Mouse (Mus musculus): ENCODE data around the gene Coro2b. TPM values are rescaled to one million over a fixed set of nuclear protein-coding genes. Genes with fewer than 3 reads are reported as not detected.

Coro2b gene
- polyA plus RNA-seq, 1 experiment from 2014 or later = 6.3 TPM

- H3K27me3 ChIP-seq (ENCODE audit: insufficient read depth, poor library complexity, severe bottlenecking) = peaks cover 79% of the 10 kb centered on the region
- 3% methylated on average over 29 of the region's 29 CpGs for WGBS
- no peaks in the 10 kb centered on the region for H3K36me3 ChIP-seq
- peaks cover 41% of the 10 kb centered on the region for H3K4me1 ChIP-seq
- H3K27ac ChIP-seq = peak overlapping the region; percentile 88
- no peak for DNase-seq (ENCODE audit: low spot score)
- H3K4me3 ChIP-seq = peak overlapping the region; percentile 73
- H3K9me3 ChIP-seq = no peaks in the 10 kb centered on the region
Measured at GRCm38 (mm10) chr9:62536119-62536654, 657 bp downstream of the Coro2b start.

- no peak for DNase-seq (ENCODE audit: low spot score)
- Histone ChIP-seq H3K27ac (0 out of 2 replicates have a peak overlapping the region, but pooled peaks have one; percentile 13), H3K4me3 (peak overlapping the region; percentile 73), H3K27me3 (ENCODE audit: insufficient read depth, poor library complexity, severe bottlenecking) (peaks cover 72% of the 10 kb centered on the region), H3K9me3 (no peaks in the 10 kb centered on the region), H3K4me1 (peaks cover 44% of the 10 kb centered on the region), H3K36me3 (no peaks in the 10 kb centered on the region)
- WGBS = 80% methylated on average over 8 of the region's 8 CpGs
Measured at GRCm38 (mm10) chr9:62535566-62535965, 1.3 kb downstream of the Coro2b start.

GRCm38 (mm10) chr9:62534691-62535090 is 2.2 kb downstream of the Coro2b start:
- Histone ChIP-seq H3K4me3 (no peak overlapping the region), H3K4me1 (peaks cover 51% of the 10 kb centered on the region), H3K27ac (no peak overlapping the region), H3K9me3 (no peaks in the 10 kb centered on the region), H3K27me3 (ENCODE audit: insufficient read depth, poor library complexity, severe bottlenecking) (peaks cover 66% of the 10 kb centered on the region), H3K36me3 (no peaks in the 10 kb centered on the region)
- no peak for DNase-seq (ENCODE audit: low spot score)
- WGBS = 87% methylated on average over 7 of the region's 7 CpGs

GRCm38 (mm10) chr9:62534158-62534557 is 2.7 kb downstream of the Coro2b start:
- no peak for DNase-seq (ENCODE audit: low spot score)
- 82% methylated on average over 2 of the region's 2 CpGs for WGBS
- H3K4me1 ChIP-seq = peaks cover 53% of the 10 kb centered on the region

GRCm38 (mm10) chr9:62532876-62533275 is 4.0 kb downstream of the Coro2b start:
- Histone ChIP-seq H3K27me3 (ENCODE audit: insufficient read depth, poor library complexity, severe bottlenecking) (peaks cover 47% of the 10 kb centered on the region), H3K4me1 (peaks cover 53% of the 10 kb centered on the region), H3K9me3 (no peaks in the 10 kb centered on the region), H3K27ac (0 out of 2 replicates have a peak overlapping the region, but pooled peaks have one; percentile 74), H3K36me3 (no peaks in the 10 kb centered on the region), H3K4me3 (no peak overlapping the region)
- DNase-seq (ENCODE audit: low spot score) = no peak
- WGBS = 73% methylated on average over 11 of the region's 11 CpGs

More at GRCm38 (mm10) chr9:62534158-62534557, 2.7 kb downstream of the Coro2b start:
- H3K4me3 ChIP-seq = no peak overlapping the region
- peaks cover 60% of the 10 kb centered on the region for H3K27me3 ChIP-seq (ENCODE audit: insufficient read depth, poor library complexity, severe bottlenecking)
- no peaks in the 10 kb centered on the region for H3K9me3 ChIP-seq
- no peaks in the 10 kb centered on the region for H3K36me3 ChIP-seq
- H3K27ac ChIP-seq = no peak overlapping the region

GRCm38 (mm10) chr9:62531459-62532275 is 5.2 kb downstream of the Coro2b start:
- Histone ChIP-seq H3K4me1 (peaks cover 49% of the 10 kb centered on the region), H3K4me3 (peak overlapping the region; percentile 22; the same call in 1 of the 2 replicates), H3K36me3 (no peaks in the 10 kb centered on the region), H3K27me3 (ENCODE audit: insufficient read depth, poor library complexity, severe bottlenecking) (peaks cover 36% of the 10 kb centered on the region), H3K27ac (peak overlapping the region; percentile 74), H3K9me3 (no peaks in the 10 kb centered on the region)
- no peak for DNase-seq (ENCODE audit: low spot score)
- 43% methylated on average over 12 of the region's 12 CpGs for WGBS

- Histone ChIP-seq H3K4me3 (no peak overlapping the region), H3K27ac (no peak overlapping the region), H3K36me3 (no peaks in the 10 kb centered on the region), H3K4me1 (peaks cover 65% of the 10 kb centered on the region), H3K27me3 (ENCODE audit: insufficient read depth, poor library complexity, severe bottlenecking) (peaks cover 11% of the 10 kb centered on the region; the same call in 1 of the 2 replicates), H3K9me3 (no peaks in the 10 kb centered on the region)
- no peak for DNase-seq (ENCODE audit: low spot score)
- WGBS = 83% methylated on average over 11 of the region's 11 CpGs
Measured at GRCm38 (mm10) chr9:62528527-62528926, 8.3 kb downstream of the Coro2b start.

GRCm38 (mm10) chr9:62526858-62527257 is 10.0 kb downstream of the Coro2b start:
- no peaks in the 10 kb centered on the region for H3K9me3 ChIP-seq
- peaks cover 6% of the 10 kb centered on the region; the same call in 1 of the 2 replicates for H3K27me3 ChIP-seq (ENCODE audit: insufficient read depth, poor library complexity, severe bottlenecking)
- DNase-seq (ENCODE audit: low spot score) = no peak
- peaks cover 70% of the 10 kb centered on the region for H3K4me1 ChIP-seq
- peak overlapping the region; percentile 66 for H3K27ac ChIP-seq
- no peak overlapping the region for H3K4me3 ChIP-seq
- H3K36me3 ChIP-seq = no peaks in the 10 kb centered on the region
- 66% methylated on average over 8 of the region's 8 CpGs for WGBS

GRCm38 (mm10) chr9:62526451-62526850 is 10.4 kb downstream of the Coro2b start:
- peaks cover 6% of the 10 kb centered on the region; the same call in 1 of the 2 replicates for H3K27me3 ChIP-seq (ENCODE audit: insufficient read depth, poor library complexity, severe bottlenecking)
- 29% methylated on average over 3 of the region's 3 CpGs for WGBS
- peak overlapping the region; percentile 66 for H3K27ac ChIP-seq
- no peaks in the 10 kb centered on the region for H3K36me3 ChIP-seq
- H3K4me3 ChIP-seq = no peak overlapping the region
- no peaks in the 10 kb centered on the region for H3K9me3 ChIP-seq
- DNase-seq (ENCODE audit: low spot score) = no peak
- H3K4me1 ChIP-seq = peaks cover 70% of the 10 kb centered on the region

- H3K9me3 ChIP-seq = no peaks in the 10 kb centered on the region
- peaks cover 6% of the 10 kb centered on the region; the same call in 1 of the 2 replicates for H3K27me3 ChIP-seq (ENCODE audit: insufficient read depth, poor library complexity, severe bottlenecking)
- no peak for DNase-seq (ENCODE audit: low spot score)
- H3K4me3 ChIP-seq = no peak overlapping the region
- H3K4me1 ChIP-seq = peaks cover 75% of the 10 kb centered on the region
- peak overlapping the region; percentile 67 for H3K27ac ChIP-seq
- no peaks in the 10 kb centered on the region for H3K36me3 ChIP-seq
- 33% methylated on average over 4 of the region's 4 CpGs for WGBS
Measured at GRCm38 (mm10) chr9:62524761-62525308, 12.0 kb downstream of the Coro2b start.

- peaks cover 6% of the 10 kb centered on the region; the same call in 1 of the 2 replicates for H3K27me3 ChIP-seq (ENCODE audit: insufficient read depth, poor library complexity, severe bottlenecking)
- peak overlapping the region; percentile 74 for H3K27ac ChIP-seq
- peak overlapping the region; percentile 2; the same call in 1 of the 2 replicates for H3K4me3 ChIP-seq
- H3K36me3 ChIP-seq = no peaks in the 10 kb centered on the region
- peaks cover 83% of the 10 kb centered on the region for H3K4me1 ChIP-seq
- no peaks in the 10 kb centered on the region for H3K9me3 ChIP-seq
- DNase-seq (ENCODE audit: low spot score) = no peak
- WGBS = 8% methylated on average over 15 of the region's 15 CpGs
Measured at GRCm38 (mm10) chr9:62522791-62523471, 13.9 kb downstream of the Coro2b start.

GRCm38 (mm10) chr9:62522211-62522610 is 14.6 kb downstream of the Coro2b start:
- Histone ChIP-seq H3K4me3 (no peak overlapping the region), H3K4me1 (peaks cover 86% of the 10 kb centered on the region), H3K36me3 (no peaks in the 10 kb centered on the region), H3K9me3 (no peaks in the 10 kb centered on the region), H3K27ac (peak overlapping the region; percentile 74; the same call in 1 of the 2 replicates), H3K27me3 (ENCODE audit: insufficient read depth, poor library complexity, severe bottlenecking) (peaks cover 6% of the 10 kb centered on the region; the same call in 1 of the 2 replicates)
- DNase-seq (ENCODE audit: low spot score) = no peak
- 50% methylated on average over 5 of the region's 5 CpGs for whole genome bisulfite sequencing

Measured in heart, embryonic 10.5 days (tissue).